Mouse (Mus musculus) adrenal gland, adult 2 months (tissue): ENCODE data around the gene Rad51b. TPM values are rescaled to one million over a fixed set of nuclear protein-coding genes. Genes with fewer than 3 reads are reported as not detected.

Experiments used
- DNase-seq: peaks from one replicate; pipeline ENCODE4 v3.0.0; 2021
- polyA plus RNA-seq: library from polyadenylated mRNA; depleted of rRNA; stranded (reverse); fragments of >200 nt; gene quantifications from 2 replicates; pipeline ENCODE4 v1.2.3, GENCODE M21; 2012
- total RNA-seq, 2 experiments: library from RNA; stranded (reverse); gene quantifications; 2 replicates each; pipeline ENCODE4 v1.2.3; 2021

Gene Rad51b
- total and polyA plus RNA-seq, 3 experiments = 0.08 to 0.49 (median 0.45) TPM

DNA sequence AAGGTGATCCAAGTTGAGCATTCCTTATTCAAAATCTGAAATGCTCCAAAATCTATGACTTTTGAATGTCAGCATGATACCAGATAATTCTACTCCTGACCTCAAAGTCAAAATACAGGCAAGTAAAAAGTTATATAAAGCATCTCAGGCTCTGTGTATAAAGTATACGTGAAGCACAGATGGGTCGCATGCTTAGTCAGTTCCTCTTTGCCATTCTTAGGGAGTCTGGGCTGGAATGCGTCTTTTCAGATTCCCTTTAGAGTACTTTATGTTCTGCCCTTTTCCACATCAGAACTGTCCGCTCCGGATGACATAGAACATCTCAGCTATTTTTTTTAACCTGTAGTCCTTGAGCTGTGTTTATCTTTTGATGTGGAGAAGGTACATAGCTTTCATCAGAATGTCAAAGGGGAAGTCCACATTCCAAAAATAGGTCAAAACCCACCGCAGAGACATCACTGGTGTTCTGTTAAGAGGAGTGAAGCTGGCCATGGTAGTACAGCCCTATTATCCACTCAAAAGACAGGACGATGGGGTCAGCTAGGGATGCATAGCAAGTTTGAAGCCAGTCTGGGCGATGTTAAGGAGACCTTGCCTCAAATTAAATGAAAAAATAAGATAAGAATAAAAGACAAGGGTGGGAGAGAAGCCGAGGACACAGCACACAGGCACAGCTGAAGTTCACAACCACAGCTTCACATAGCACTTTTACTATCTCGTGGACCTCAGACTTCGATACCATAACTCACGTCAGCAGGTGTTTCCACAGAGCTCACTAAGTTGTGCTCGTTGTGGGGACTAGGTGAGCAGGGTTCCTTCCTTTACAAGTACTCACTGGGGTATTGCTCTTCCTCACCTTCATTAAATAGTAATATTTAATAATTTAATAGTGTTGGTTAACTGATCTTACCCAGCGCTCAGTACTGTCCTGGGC is 395.1 kb downstream of the Rad51b start:
- peak; percentile 19 for DNase-seq

DNA sequence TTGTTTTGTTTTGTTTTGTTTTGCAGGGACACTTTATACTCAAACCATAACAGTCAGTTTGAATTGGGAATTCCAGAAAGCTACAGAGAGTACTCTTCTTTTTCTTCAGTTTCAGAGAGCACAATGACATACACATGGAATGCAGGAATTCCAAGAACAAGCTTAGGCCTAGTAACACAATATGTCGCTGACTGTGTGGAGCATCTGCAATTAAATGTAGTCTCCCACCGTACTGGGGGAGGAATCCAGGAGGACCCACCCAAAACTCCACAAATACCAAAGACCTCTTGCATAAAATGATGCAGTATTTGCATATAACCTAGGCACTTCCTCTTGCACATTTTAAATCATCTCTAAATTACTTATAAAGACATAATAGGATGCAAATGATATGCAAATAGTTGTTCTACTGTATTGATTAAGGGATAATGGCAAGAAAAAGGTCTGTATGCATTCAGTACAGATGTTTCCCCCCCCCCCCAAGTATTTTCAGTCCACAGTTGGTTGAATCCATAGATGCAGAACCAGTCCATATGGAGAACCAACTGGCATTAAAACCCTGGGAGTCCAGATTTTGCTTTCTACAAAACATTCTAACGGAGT is 398.9 kb downstream of the Rad51b start:
- no peak for DNase-seq

DNA sequence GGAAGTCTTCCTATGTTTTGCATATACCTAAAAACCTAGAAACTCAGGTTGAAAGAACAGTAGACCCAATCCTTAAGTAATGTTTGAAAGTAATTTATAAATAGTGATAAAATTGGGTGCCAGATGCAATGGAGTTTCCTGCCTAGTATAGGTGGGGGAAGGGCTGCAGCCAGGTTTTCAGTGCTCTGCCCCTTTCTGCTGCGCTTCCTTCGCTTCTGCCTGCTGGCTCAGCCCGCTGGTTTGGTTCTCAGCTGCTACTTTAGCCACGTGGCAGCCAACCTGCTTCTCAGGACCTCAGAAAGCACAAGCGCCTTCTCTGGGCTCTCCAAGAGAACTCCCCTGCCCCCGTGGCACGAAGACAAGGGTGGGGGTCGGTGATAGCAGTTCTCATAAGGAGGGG is 406.5 kb downstream of the Rad51b start:
- DNase-seq = no peak

DNA sequence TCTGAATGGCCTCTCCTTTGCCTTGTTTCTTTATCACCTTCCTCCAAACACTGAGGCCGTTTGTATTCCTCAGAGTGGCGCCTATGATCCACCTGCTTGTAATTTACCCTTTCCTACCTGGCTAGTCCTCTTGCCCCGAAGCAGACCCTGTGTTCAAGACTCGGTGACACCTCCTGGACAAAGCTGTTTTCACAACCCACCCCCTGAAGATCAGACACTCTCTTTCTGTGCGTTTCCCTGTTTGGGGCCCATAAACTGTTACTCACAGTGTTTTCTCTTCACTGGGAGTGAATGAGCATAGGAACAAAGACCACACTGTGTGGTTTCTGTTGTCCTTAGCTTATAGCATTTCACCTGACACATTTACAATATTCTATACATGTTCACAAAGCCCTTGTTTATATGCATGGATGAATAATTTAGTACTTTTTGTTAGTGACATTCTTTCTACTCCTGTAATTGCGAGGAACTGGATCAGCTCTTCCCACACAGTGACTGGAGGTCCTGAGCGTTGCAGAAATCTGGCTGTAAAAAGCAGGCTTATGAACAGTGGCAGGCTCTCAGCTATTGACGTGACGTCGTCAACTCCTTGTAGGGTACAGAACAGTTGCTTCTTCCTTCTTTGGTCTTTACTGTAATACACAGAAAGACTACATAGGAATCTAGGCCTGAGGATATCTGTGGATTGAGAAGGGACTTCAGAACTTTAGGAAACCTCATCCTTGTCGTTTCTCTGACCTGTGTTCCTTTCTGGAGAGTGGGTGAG is 408.6 kb downstream of the Rad51b start:
- no peak for DNase-seq

DNA sequence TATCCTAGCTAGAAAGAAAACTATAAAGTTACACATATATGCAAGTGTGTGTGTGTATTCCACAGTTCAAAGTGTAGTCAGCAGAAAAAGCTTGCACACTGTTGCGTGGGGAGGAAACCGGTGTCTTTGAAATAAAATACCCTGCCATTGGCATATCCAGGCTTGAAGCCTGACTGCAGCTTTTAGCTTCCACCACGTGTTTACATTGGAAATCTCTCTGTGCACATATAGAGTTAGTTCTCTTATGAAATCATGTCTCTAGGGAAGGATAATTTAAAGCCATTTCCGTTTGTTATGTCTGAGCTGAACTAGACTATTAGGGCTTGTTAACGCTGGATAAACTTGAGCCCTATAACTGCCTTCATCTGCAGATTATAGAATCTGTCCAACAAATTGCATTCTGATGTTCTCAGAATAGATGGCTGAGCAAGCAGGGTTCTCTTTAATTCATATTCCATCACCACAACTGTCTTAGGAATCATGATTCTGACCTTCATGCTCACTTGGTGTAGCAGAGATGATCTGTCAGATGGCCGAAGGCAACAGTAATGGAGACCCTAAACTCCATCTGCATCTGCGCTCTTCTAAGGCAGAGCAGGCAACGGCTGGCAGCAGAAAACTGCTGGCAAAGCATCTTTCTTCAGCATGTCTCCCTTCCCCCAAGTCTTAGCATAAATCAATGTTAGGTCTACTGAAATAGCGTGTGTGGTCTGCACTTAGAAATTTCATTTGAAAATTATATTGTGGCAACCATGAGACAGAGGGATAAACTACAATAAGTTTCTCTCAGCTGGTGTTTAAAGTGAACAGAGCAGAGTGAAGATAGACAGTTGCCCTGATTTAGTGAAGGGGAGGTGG is 410.7 kb downstream of the Rad51b start:
- no peak for DNase-seq

DNA sequence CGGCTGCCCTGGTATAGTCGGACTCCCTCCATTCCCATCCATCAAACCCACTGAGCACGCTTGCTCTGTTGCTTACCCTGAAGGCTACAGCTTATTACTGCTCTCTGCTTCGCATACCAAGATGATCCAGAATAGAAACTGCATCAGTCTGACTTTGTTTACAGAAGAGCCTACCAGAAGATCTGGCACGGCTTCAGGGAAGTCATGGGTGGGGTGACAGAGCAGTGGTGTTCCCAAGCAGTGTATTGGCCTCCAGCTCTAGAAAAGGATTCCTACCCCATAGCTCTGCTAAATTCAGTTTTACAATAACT is 411.3 kb downstream of the Rad51b start:
- no peak for DNase-seq

DNA sequence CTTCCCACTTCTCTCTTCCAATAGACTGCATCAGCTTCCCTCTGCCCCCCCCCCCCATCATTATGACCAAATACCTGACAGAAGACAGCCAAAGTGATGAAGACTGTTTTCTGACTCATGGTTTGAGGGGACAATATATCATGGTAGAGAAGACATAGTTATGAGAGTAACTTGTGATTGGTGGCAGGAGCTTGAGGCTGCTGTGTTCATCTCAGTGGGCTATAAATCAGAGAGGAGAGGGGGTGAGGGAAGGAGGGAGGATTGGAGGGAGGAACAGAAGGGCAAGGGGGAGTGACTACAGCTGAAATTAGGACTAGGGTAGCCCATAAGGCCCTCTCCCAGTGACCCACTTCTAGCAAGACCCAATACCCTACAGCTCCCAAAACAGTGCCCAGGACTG is 416.2 kb downstream of the Rad51b start:
- DNase-seq = no peak

DNA sequence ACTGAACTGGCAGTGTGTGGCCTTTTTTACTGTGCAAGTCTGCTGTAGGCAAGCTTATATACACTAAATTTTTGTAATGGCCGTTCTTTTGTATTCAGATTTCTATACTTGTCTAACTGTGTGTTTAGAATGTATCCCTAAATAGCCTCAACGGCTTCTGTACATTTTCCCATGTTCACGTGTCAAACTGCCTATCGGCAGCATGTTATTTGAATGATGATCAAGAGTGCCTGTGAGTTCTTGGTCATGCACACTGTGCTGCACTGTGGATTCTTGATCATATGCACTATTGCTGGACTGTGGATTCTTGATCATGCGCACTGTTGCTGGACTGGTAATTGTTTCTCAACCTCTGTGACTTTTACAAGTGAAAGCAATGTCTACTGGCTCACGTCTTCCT is 417.4 kb downstream of the Rad51b start:
- no peak for DNase-seq

DNA sequence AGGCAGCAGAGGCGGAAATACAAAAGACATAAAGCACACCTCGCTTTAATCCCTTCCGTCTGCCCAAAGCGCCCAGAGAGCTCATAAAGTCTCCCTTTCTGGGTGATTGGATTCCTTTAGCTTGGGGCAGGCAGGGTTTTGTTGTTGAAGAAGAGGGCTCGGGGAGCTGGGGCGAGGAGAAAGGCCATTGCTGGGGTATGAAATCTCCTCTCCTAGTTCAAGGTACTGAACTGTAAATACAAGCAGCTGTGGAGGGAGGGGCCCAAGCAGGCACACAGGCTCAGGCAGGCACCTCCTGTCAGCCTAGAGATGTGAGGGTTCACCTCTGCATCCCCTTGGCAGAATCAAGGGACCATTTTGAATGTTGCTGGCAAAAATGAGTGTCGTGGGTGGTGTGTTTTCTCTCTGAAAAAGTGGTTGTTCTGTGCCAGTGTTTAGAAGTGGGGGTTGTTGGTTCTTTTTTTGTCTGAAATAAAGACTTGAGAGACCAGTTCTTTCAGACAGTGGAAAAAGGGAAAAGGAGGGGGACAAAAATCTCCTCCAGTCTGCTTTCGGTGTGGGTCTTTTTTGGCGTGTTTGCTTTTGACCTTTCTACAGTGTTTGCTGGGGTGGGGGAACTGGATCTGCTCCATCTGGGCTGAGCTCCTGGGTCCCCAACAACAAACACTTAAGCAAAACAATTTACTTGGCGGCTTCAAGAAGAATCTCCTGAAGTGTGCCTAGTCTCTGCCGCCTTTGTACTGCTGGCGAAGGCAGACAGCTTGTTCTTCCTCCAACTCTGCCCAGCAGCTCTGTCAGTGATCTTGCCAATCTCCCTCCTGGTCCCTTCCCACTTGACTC is 418.6 kb downstream of the Rad51b start:
- DNase-seq = no peak

DNA sequence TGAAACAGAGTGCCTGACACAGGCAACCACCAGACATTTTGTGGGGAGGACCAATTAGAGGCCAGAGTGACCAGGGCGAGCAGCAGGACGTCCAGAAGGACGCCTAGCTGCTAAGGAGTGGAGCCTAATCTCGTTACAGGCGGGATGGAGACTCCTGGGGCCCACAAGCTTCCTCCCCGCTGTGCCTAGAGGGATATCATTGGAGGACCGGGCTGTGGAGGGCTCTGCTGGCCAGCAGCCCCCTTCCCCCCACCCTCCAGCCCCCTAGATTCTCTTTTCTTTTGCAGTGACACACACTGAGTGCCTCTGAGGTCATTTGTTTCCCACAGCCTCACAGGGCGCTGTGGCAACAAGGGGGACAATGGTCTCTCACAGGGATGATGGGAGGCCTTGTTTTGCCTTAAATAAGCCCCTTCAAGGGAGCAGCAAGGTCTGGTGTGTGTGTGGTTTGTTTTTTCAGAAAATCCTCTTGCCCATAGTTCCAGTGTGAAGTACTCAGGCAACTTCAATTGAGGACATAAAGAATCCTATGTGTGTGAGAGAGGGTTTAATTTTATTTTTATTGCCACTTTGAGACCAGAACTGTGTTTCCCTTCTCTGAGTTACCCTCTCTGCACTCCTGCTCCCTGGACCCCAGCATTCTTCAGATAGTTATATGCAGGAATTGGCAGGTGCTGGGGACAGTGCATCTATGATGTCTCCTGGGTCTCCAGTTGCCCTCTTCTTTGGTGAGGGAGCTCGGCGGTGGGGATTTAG is 422.2 kb downstream of the Rad51b start:
- no peak for DNase-seq

DNA sequence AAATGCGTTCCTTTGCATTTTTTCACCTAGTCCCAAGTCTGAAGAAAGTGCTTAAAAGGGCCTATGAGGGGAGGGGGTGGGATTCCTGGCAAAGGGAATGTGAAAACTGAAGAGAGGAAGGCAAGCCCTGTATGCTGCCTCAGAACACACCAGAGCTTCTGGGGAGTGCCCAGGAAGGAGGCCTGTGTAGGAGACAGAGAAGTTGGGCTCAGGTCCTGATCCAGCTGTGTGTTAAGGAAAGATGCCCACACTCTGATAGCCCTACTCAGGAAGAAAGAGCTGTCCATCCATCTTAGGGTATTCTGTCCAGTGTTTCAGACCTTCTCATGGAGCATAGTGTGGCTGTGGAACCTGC is 422.7 kb downstream of the Rad51b start:
- no peak for DNase-seq

DNA sequence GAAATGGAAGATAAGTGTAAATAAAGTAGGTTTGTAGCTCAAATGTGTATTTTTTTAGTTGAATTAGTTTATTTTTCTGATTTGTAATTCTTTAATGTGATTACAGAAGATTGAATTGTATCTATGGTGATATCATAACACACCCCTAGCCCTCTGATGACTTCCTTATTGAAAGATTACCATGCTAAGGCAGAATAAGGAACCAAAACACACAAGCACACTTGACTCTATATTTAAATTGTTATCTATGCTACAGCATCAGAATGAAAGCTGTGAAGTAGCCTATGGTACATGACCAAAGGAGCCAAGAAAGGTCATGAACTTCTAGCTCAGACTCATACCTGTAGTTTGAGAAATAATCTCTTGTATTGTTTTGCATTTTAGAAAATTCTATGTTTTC is 427.8 kb downstream of the Rad51b start:
- no peak for DNase-seq

DNA sequence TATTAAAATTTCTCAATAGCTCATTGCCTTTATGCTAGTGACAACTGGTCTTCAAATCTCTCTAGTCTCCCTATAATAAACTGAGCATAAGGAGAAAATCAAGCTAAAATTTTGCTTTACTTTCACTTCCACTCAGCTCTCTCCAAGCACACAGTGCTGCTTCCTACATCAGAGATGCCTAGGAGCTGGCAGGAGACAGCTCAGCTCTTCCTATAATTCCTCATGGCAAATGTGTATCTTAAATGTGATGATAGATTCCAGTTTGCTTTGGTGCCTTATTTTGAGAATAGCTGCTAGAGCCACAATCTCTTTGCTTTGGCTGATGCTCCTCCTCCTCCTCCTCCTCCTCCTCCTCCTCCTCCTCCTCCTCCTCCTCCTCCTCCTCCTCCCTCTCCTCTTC is 428.6 kb downstream of the Rad51b start:
- no peak for DNase-seq

DNA sequence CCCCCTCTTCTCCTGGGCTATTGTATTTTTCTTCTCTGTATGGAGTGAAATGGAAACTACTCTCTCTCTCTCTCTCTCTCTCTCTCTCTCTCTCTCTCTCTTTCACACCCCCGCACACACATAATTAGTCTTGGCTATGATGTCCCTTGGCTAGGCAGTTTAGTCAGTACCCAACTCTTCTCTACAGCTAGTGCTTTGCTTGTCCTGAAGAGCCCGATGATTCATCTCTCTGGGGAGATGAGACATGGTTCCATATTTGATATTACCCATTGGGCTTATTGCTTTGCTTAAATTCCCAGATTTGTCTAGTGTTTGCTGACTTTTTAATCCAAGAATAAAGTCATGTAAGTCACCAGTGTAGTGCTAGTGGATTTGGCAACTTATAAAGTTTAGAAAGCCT is 429.0 kb downstream of the Rad51b start:
- no peak for DNase-seq

DNA sequence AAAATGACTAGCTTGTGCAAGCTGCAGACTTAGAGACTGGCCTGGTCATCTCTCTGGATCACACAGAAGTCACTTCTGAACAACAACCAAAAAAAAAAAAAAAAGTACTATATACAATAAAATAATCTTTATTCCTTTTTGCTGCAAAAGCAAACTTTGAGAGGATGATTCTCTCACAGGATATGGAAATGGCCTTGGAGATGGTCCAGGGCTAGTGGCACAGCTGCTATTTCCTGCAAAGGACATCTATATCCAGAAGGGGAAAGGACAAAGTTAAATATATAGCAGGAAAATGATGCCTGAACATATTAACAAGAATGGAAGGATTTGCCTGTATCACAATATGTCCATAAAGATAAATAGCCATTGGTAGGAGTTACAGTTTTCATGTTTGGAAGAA is 429.9 kb downstream of the Rad51b start:
- no peak for DNase-seq

DNA sequence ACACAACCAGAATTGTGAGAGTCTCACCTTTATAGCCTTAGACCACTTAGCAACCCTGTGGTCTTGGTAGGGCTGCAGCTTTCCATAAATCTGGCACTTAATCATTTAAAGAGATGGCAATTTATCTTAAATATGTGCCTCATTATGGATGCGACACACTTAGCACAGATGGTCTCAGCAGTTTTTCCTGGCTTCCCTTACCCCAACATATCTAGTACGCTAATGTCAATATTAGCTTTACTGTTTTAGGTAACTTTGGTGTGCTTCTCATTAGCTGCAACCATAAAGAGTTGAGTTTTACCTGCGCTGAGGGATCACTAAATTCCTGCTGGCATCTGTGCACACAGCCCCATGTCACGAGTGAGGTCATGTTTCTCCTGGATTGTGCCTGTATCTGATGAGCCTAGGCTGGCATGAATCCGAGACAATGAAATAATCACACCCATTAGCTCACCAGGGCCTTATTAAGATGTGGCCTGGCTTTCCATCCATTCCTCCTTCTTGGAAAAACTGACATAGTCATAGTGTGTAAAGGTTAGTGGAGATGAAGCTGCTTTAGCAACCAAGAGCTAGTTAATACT is 432.9 kb downstream of the Rad51b start:
- no peak for DNase-seq

DNA sequence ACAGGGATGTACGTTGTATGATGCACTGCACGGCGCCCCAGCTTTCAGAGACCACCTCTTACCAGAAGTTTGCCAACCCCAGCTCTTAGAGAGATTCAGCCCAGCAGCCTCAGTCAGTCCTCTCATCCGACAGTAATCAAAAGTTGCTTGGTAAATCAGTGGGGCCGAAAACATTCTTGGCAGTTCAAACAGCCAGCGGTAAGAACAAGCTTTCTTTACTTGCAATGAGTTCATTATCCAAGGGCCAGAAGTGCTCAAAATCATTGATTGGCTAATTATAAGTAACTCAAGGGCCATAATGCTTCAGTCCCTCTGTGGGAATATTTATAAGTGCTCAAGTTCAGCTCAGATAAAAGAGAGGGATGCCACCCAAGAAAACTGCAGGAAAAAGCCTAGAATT is 434.8 kb downstream of the Rad51b start:
- DNase-seq = no peak

DNA sequence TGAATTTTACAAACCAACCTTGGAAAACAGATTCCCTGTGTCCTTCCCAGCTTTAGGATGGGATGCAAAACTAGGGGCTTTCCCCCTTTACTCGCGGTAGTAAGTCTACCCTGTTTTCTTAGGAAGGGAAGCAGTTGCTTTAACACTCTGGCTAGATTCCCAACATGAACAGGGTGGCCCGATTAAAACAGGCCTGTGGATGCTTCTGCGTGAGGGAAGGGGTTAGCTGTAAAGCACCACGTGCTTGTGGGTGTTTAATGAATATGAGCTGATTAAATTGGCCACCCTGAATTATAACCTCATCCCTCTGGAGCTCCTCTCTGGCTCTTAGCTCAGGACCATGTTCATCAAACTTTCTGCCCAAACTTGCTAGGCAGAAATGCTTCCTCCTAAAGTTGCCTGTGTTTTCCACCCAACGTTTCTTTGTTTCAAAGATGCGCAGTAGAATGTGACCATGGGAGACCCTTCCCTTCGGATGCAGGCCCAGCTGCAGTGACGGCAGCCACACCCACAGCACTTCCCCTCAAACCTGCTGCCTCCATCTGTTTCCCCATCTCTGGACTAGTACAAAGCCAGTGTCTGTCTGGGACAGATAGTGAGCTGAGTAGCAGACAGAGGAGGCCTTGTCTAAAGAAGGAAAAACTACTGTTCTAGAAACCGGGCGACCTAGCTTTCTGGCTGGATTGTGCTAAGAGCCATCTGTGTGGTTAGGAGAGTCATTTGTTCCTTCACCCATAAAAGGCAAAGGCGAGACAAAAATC is 435.5 kb downstream of the Rad51b start:
- no peak for DNase-seq

DNA sequence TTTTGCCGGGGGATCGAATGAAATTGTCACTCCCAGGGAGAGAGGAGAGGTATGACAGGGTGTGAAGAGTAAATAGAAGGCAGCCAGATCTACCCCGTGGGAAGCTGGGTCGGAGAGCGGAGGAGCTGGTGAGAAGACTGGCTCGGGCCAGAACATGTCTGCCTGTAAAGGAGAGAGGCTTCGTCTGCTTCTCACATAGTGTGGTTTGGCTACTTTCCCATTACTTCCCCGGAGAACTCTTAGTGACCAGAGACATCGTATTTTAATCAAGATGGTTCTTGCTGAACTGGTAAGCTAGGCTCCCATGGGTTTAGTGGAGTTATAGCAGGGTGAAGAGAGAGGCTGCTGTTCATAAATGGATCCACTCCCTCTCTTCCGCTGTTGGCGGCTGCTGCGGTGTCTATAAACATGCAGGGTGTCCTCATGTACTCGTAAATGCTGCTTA is 438.3 kb downstream of the Rad51b start:
- DNase-seq = no peak
